In genomic region chr1:106629470-106629830, GRCm38 (mm10) we compare ENCODE assay signal across 9 mouse cellular contexts.
DNase-seq lines count a peak whose midpoint lies in the region; TF ChIP-seq lines count a peak whose summit lies in the region.
"Had no signal": no experiment of that assay in that cellular context is flagged by ENCODE, and none has a peak within 500 bp of the region (broad histone marks: within the 10 kb centered on the region; RNA-seq: fewer than 3 reads in every experiment).

No protein-coding gene starts in this region.

- no peak for TF ChIP-seq POLR2A in kidney, adult 2 months (IDR thresholded peaks at IDR 0.05; ENCODE audit: low read depth, low read length)

- H3K27ac ChIP-seq in kidney, adult 2 months (ENCODE audit: insufficient read depth, low read depth, low read length): peak overlapping the region; percentile 87
- H3K27ac ChIP-seq: liver, embryonic 14.5 days had no signal

- no peak overlapping the region for H3K4me3 ChIP-seq in kidney, adult 2 months (ENCODE audit: insufficient read depth, low read depth, low read length)

- peaks cover 22% of the 10 kb centered on the region for H3K4me1 ChIP-seq in kidney, adult 2 months (ENCODE audit: control insufficient read depth, insufficient read depth, low read length)

- peak; percentile 73 for DNase-seq in 3134 (ENCODE audit: extremely low read depth, insufficient read length, low spot score)
- peak; percentile 10 to 28 for DNase-seq in adrenal gland, postnatal 36 days
- peak; percentile 35 for DNase-seq in gastrocnemius, postnatal 25 days
- DNase-seq in kidney, adult 2 months: peak; percentile 62
- DNase-seq in lung, postnatal 10 days: peak; percentile 70
- DNase-seq in thymus, postnatal 10 days (ENCODE audit: low spot score in 2 of 2): no peak
- no peak for DNase-seq in right cerebral cortex, adult 2 months (ENCODE audit: low spot score in 2 of 2)
- DNase-seq in spleen, postnatal 14 days (ENCODE audit: low spot score in 2 of 2): no peak

- H3K27me3 ChIP-seq in kidney, adult 2 months (replicated peaks; ENCODE audit: control insufficient read depth, insufficient read depth, low read length): no peaks in the 10 kb centered on the region

- H3K36me3 ChIP-seq in kidney, adult 2 months (ENCODE audit: control insufficient read depth, insufficient read depth, low read length): no peaks in the 10 kb centered on the region

- WGBS in kidney, adult 2 months: 16% methylated on average over 4 of the region's 4 CpGs

- no peak for TF ChIP-seq CTCF in kidney, adult 2 months (conservative IDR thresholded peaks at IDR 0.05; ENCODE audit: insufficient read depth, insufficient read length, low read depth, low read length)

Comparison
In these comparisons a context has a peak if more than half of its experiments do, and no peak if none do; other contexts are left out.
1. DNase-seq: peak in 3134 (single experiment), adrenal gland, postnatal 36 days (2 of 2), gastrocnemius, postnatal 25 days (single experiment), kidney, adult 2 months (single experiment) and lung, postnatal 10 days (single experiment); none in thymus, postnatal 10 days (0 of 2), right cerebral cortex, adult 2 months (0 of 2) and spleen, postnatal 14 days (0 of 2).